Mouse (Mus musculus): ENCODE measurements around the gene Gm8922. TPM values are rescaled to one million over a fixed set of nuclear protein-coding genes. Genes with fewer than 3 reads are reported as not detected.
"Not testable (repeated sequence)": the region's sequence is repeated elsewhere in the genome, so short reads cannot be mapped to it uniquely, and the experiment has no call there.

The Gm8922 gene
- polyA plus RNA-seq (2015; fragmentation: Nextera tagmentation; extraction: Ambion mirVana), result not detected in 2 replicates

- H3K4me1 ChIP-seq (replicated peaks); H3K36me3 ChIP-seq; H3K9ac ChIP-seq; H3K9me3 ChIP-seq (replicated peaks); H3K27me3 ChIP-seq; H3K4me3 ChIP-seq; ATAC-seq (replicated peaks; ENCODE audit: insufficient number of reproducible peaks, insufficient read depth, low FRiP score, low read depth); H3K4me2 ChIP-seq; H3K27ac ChIP-seq: not testable (repeated sequence)
- no CpG with 5 or more reads among the region's 2 CpGs for WGBS
These were observed at the start of gene Gm8922 for GRCm38 (mm10) chr5:11681659-11682058. Gene Gm8922, plus strand, starts transcription at chr5:11681959.

Other genes with a start within 250 kb of the Gm8922 start
- not detected in 2 replicates for gene Gm8906, start 179.3 kb upstream of the Gm8922 start, polyA plus RNA-seq (2015; fragmentation: Nextera tagmentation; extraction: Ambion mirVana)
- gene Gm6460, start 87.0 kb upstream of the Gm8922 start, polyA plus RNA-seq (2015; fragmentation: Nextera tagmentation; extraction: Ambion mirVana), result not detected in 2 replicates
- gene Gm8926, start 88.6 kb downstream of the Gm8922 start, polyA plus RNA-seq (2015; fragmentation: Nextera tagmentation; extraction: Ambion mirVana), result not detected in 2 replicates
- not detected in 2 replicates for gene Gm6465, start 163.6 kb downstream of the Gm8922 start, polyA plus RNA-seq (2015; fragmentation: Nextera tagmentation; extraction: Ambion mirVana)
- gene 4933402N22Rik, start 236.1 kb downstream of the Gm8922 start, polyA plus RNA-seq (2015; fragmentation: Nextera tagmentation; extraction: Ambion mirVana), result not detected in 2 replicates